Mouse (Mus musculus) heart, adult 2 months (tissue): ENCODE results near the gene Fam187b.

Experiments used
- CTCF ChIP-seq: fragments of 200-600 bp; IDR thresholded peaks from 2 replicates; pipeline ENCODE4 v1.8.1; 2022; ENCODE audit warnings: antibody characterized with exemption, mild to moderate bottlenecking, moderate library complexity
- POLR2A ChIP-seq: fragments of 200-500 bp; IDR thresholded peaks from 2 replicates; pipeline ENCODE4 v1.6.1; 2011; ENCODE audit warnings: mild to moderate bottlenecking, low read depth, low read length, control low read depth; ENCODE audit not compliant: insufficient read depth

- TF ChIP-seq CTCF (no peak), POLR2A (no peak)
Observed at GRCm38 (mm10) chr7:30954971-30955520, 18.5 kb upstream of the Fam187b start.
